Mouse (Mus musculus): ENCODE data around the gene Osbpl10. TPM values are rescaled to one million over a fixed set of nuclear protein-coding genes. Genes with fewer than 3 reads are reported as not detected.

Osbpl10 gene
- 2.4 and 3.5 TPM in 2 replicates for polyA plus RNA-seq (2015; fragmentation: Nextera tagmentation; extraction: Ambion mirVana)

GRCm38 (mm10) chr9:114978281-114979111 is at the start of gene Osbpl10:
Gene Osbpl10, plus strand, starts transcription at chr9:114978569.
- Histone ChIP-seq H3K27ac (peak within 1 kb of the TSS; percentile 92), H3K9ac (peak within 1 kb of the TSS; percentile 75), H3K4me3 (peak within 1 kb of the TSS; percentile 81), H3K9me3 (no peaks in the 10 kb centered on the region), H3K36me3 (no peaks in the 10 kb centered on the region), H3K27me3 (no peaks in the 10 kb centered on the region), H3K4me1 (peaks cover 21% of the 10 kb centered on the region), H3K4me2 (peak within 1 kb of the TSS; percentile 95)
- peak; percentile 85 for ATAC-seq (ENCODE audit: borderline replicate concordance, extremely low read depth, low FRiP score, low TSS enrichment)
- WGBS = under 1% methylated on average over 58 of the region's 86 CpGs

GRCm38 (mm10) chr9:114930464-114931090 is 47.8 kb upstream of the Osbpl10 start:
- H3K9ac ChIP-seq = no peak overlapping the region
- 73% methylated on average over 9 of the region's 9 CpGs for WGBS
- no peak overlapping the region for H3K4me2 ChIP-seq
- no peak overlapping the region for H3K27ac ChIP-seq
- no peaks in the 10 kb centered on the region for H3K9me3 ChIP-seq
- H3K36me3 ChIP-seq = no peaks in the 10 kb centered on the region
- peaks cover 14% of the 10 kb centered on the region for H3K4me1 ChIP-seq
- H3K4me3 ChIP-seq = no peak overlapping the region
- H3K27me3 ChIP-seq = no peaks in the 10 kb centered on the region
- ATAC-seq (ENCODE audit: borderline replicate concordance, extremely low read depth, low FRiP score, low TSS enrichment) = no peak

- Histone ChIP-seq H3K36me3 (no peaks in the 10 kb centered on the region), H3K9me3 (no peaks in the 10 kb centered on the region), H3K4me1 (peaks cover 14% of the 10 kb centered on the region), H3K9ac (peak overlapping the region; percentile 55; the same call in 1 of the 2 replicates), H3K27ac (no peak overlapping the region), H3K27me3 (no peaks in the 10 kb centered on the region), H3K4me2 (peak overlapping the region; percentile 96), H3K4me3 (peak overlapping the region; percentile 65)
- no peak for ATAC-seq (ENCODE audit: borderline replicate concordance, extremely low read depth, low FRiP score, low TSS enrichment)
- WGBS = 20% methylated on average over 13 of the region's 13 CpGs
These were observed 45.8 kb upstream of the Osbpl10 start for GRCm38 (mm10) chr9:114932607-114933006.

- WGBS = 1% methylated on average over 49 of the region's 50 CpGs
- peak overlapping the region; percentile 96 for H3K4me2 ChIP-seq
- H3K9me3 ChIP-seq = no peaks in the 10 kb centered on the region
- H3K27ac ChIP-seq = peak overlapping the region; percentile 73
- H3K4me3 ChIP-seq = peak overlapping the region; percentile 65
- H3K9ac ChIP-seq = peak overlapping the region; percentile 55
- peak; percentile 55; the same call in 1 of the 2 replicates for ATAC-seq (ENCODE audit: borderline replicate concordance, extremely low read depth, low FRiP score, low TSS enrichment)
- no peaks in the 10 kb centered on the region for H3K27me3 ChIP-seq
- H3K4me1 ChIP-seq = peaks cover 14% of the 10 kb centered on the region
- no peaks in the 10 kb centered on the region for H3K36me3 ChIP-seq
These were observed 45.2 kb upstream of the Osbpl10 start for GRCm38 (mm10) chr9:114933037-114933722.

- WGBS = 0% methylated on average over 26 of the region's 30 CpGs
- Histone ChIP-seq H3K9me3 (no peaks in the 10 kb centered on the region), H3K36me3 (no peaks in the 10 kb centered on the region), H3K27me3 (no peaks in the 10 kb centered on the region), H3K4me2 (peak within 1 kb of the TSS; percentile 96), H3K4me3 (peak within 1 kb of the TSS; percentile 65), H3K27ac (peak within 1 kb of the TSS; percentile 73), H3K9ac (peak within 1 kb of the TSS; percentile 55), H3K4me1 (peaks cover 14% of the 10 kb centered on the region)
- ATAC-seq (ENCODE audit: borderline replicate concordance, extremely low read depth, low FRiP score, low TSS enrichment) = peak; percentile 99
These were observed 44.6 kb upstream of the Osbpl10 start, which contains the start of gene Gpd1l for GRCm38 (mm10) chr9:114933723-114934171. Gene Gpd1l, minus strand, starts transcription at chr9:114933987.

- H3K27ac ChIP-seq = peak overlapping the region; percentile 20; the same call in 1 of the 2 replicates
- H3K9me3 ChIP-seq = no peaks in the 10 kb centered on the region
- H3K4me3 ChIP-seq = peak overlapping the region; percentile 65
- peak overlapping the region; percentile 96 for H3K4me2 ChIP-seq
- H3K9ac ChIP-seq = no peak overlapping the region
- peaks cover 14% of the 10 kb centered on the region for H3K4me1 ChIP-seq
- H3K36me3 ChIP-seq = no peaks in the 10 kb centered on the region
- ATAC-seq (ENCODE audit: borderline replicate concordance, extremely low read depth, low FRiP score, low TSS enrichment) = no peak
- no peaks in the 10 kb centered on the region for H3K27me3 ChIP-seq
- WGBS = 61% methylated on average over 11 of the region's 11 CpGs
These were observed 44.1 kb upstream of the Osbpl10 start for GRCm38 (mm10) chr9:114934231-114934630.

- Histone ChIP-seq H3K36me3 (no peaks in the 10 kb centered on the region), H3K27ac (no peak overlapping the region), H3K4me3 (no peak overlapping the region), H3K4me1 (peaks cover 14% of the 10 kb centered on the region), H3K4me2 (no peak overlapping the region), H3K9ac (no peak overlapping the region), H3K9me3 (no peaks in the 10 kb centered on the region), H3K27me3 (no peaks in the 10 kb centered on the region)
- 78% methylated on average over 4 of the region's 4 CpGs for WGBS
- ATAC-seq (ENCODE audit: borderline replicate concordance, extremely low read depth, low FRiP score, low TSS enrichment) = no peak
These were observed 43.0 kb upstream of the Osbpl10 start for GRCm38 (mm10) chr9:114935321-114935720.

- Histone ChIP-seq H3K27me3 (no peaks in the 10 kb centered on the region), H3K9ac (no peak overlapping the region), H3K9me3 (no peaks in the 10 kb centered on the region), H3K27ac (no peak overlapping the region), H3K4me3 (no peak overlapping the region), H3K36me3 (no peaks in the 10 kb centered on the region), H3K4me2 (no peak overlapping the region), H3K4me1 (peaks cover 14% of the 10 kb centered on the region)
- no peak for ATAC-seq (ENCODE audit: borderline replicate concordance, extremely low read depth, low FRiP score, low TSS enrichment)
- 69% methylated on average over 2 of the region's 2 CpGs for WGBS
These were observed 41.7 kb upstream of the Osbpl10 start for GRCm38 (mm10) chr9:114936687-114937086.

GRCm38 (mm10) chr9:114944642-114945041 is 33.7 kb upstream of the Osbpl10 start:
- ATAC-seq (ENCODE audit: borderline replicate concordance, extremely low read depth, low FRiP score, low TSS enrichment) = no peak
- WGBS = 73% methylated on average over 3 of the region's 3 CpGs

GRCm38 (mm10) chr9:114945576-114945975 is 32.8 kb upstream of the Osbpl10 start:
- no peak overlapping the region for H3K27ac ChIP-seq
- WGBS = 84% methylated on average over 6 of the region's 6 CpGs
- H3K9ac ChIP-seq = no peak overlapping the region
- H3K36me3 ChIP-seq = no peaks in the 10 kb centered on the region
- no peak for ATAC-seq (ENCODE audit: borderline replicate concordance, extremely low read depth, low FRiP score, low TSS enrichment)
- H3K4me2 ChIP-seq = no peak overlapping the region
- H3K4me3 ChIP-seq = no peak overlapping the region
- H3K4me1 ChIP-seq = peaks cover 4% of the 10 kb centered on the region; the same call in 1 of the 2 replicates
- H3K27me3 ChIP-seq = no peaks in the 10 kb centered on the region
- H3K9me3 ChIP-seq = no peaks in the 10 kb centered on the region

More at GRCm38 (mm10) chr9:114944642-114945041, 33.7 kb upstream of the Osbpl10 start:
- no peaks in the 10 kb centered on the region for H3K9me3 ChIP-seq
- no peak overlapping the region for H3K4me3 ChIP-seq
- no peak overlapping the region for H3K9ac ChIP-seq
- no peaks in the 10 kb centered on the region for H3K36me3 ChIP-seq
- H3K4me2 ChIP-seq = no peak overlapping the region
- H3K4me1 ChIP-seq = peaks cover 4% of the 10 kb centered on the region; the same call in 1 of the 2 replicates
- H3K27me3 ChIP-seq = no peaks in the 10 kb centered on the region
- H3K27ac ChIP-seq = no peak overlapping the region

- Histone ChIP-seq H3K27me3 (no peaks in the 10 kb centered on the region), H3K36me3 (no peaks in the 10 kb centered on the region), H3K9ac (no peak overlapping the region), H3K4me2 (no peak overlapping the region), H3K4me3 (no peak overlapping the region), H3K27ac (no peak overlapping the region), H3K9me3 (no peaks in the 10 kb centered on the region), H3K4me1 (peaks cover 4% of the 10 kb centered on the region; the same call in 1 of the 2 replicates)
- ATAC-seq (ENCODE audit: borderline replicate concordance, extremely low read depth, low FRiP score, low TSS enrichment) = no peak
- WGBS = 38% methylated on average over 5 of the region's 5 CpGs
These were observed 30.0 kb upstream of the Osbpl10 start for GRCm38 (mm10) chr9:114948395-114948794.

Data from lung, embryonic 15.5 days (tissue).